Comparison of ENCODE assay signal across 17 mouse cellular contexts in the genomic region with DNA sequence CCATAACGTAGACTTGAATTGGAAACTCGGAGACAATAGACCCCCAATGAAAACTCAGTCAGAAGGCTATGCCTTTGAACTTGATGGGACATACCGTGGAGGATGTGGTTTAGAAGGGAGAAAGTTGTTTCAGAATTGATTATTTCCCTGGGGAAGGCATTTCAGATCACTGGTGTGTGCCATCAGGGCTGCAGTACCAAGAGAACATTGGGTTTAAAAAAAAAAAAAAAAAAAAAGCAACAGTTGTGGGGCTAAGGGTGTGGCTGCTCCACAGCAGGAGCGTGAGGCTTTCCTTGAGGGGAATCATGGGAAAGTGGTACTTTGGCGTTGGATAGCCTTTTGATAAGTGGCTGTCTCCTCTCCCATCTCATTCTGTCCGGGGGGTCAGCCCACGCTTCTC. TPM values are rescaled to one million over a fixed set of nuclear protein-coding genes. Genes with fewer than 3 reads are reported as not detected.
"Had no signal": no experiment of that assay in that cellular context is flagged by ENCODE, and none has a peak within 500 bp of the region (broad histone marks: within the 10 kb centered on the region; RNA-seq: fewer than 3 reads in every experiment).

No protein-coding gene starts in this region.

- H3K27me3 ChIP-seq: midbrain, embryonic 12.5 days; neural tube, embryonic 12.5 days had no signal

- H3K4me3 ChIP-seq: midbrain, embryonic 10.5 days; midbrain, embryonic 12.5 days; neural tube, embryonic 12.5 days had no signal

- H3K4me1 ChIP-seq: midbrain, embryonic 12.5 days; neural tube, embryonic 12.5 days had no signal

- DNase-seq: lung, adult 18-20 months; lung, embryonic 14.5 days; lung, postnatal 10 days; lung, postnatal 4 days; midbrain, embryonic 14.5 days; right cerebral cortex, postnatal 14 days; thymus, adult 18-20 months; thymus, postnatal 14 days; thymus, postnatal 36 days had no signal

- H3K27ac ChIP-seq: midbrain, embryonic 10.5 days; midbrain, embryonic 12.5 days; neural tube, embryonic 12.5 days had no signal

- H3K4me2 ChIP-seq: lung, embryonic 14.5 days; midbrain, embryonic 12.5 days; neural tube, embryonic 12.5 days had no signal

- H3K9ac ChIP-seq: lung, embryonic 14.5 days; midbrain, embryonic 12.5 days; neural tube, embryonic 12.5 days had no signal

- H3K9me3 ChIP-seq: midbrain, embryonic 10.5 days; midbrain, embryonic 12.5 days; neural tube, embryonic 12.5 days had no signal

- H3K36me3 ChIP-seq: midbrain, embryonic 10.5 days; midbrain, embryonic 12.5 days; neural tube, embryonic 12.5 days had no signal

RNA-seq across cellular contexts. Expression of gene Pdcd1lg2, which starts 12.1 kb away (rescaled TPM):
- total RNA-seq: megakaryocyte-erythroid progenitor cell, adult 5-6 weeks had no signal
- polyA plus RNA-seq: lung, embryonic 14.5 days; lung, embryonic 16.5 days; midbrain, embryonic 10.5 days; midbrain, embryonic 12.5 days; midbrain, embryonic 14.5 days; neural tube, embryonic 12.5 days; neural tube, embryonic 14.5 days; stomach, embryonic 14.5 days; stomach, embryonic 16.5 days had no signal
